In the genomic region with DNA sequence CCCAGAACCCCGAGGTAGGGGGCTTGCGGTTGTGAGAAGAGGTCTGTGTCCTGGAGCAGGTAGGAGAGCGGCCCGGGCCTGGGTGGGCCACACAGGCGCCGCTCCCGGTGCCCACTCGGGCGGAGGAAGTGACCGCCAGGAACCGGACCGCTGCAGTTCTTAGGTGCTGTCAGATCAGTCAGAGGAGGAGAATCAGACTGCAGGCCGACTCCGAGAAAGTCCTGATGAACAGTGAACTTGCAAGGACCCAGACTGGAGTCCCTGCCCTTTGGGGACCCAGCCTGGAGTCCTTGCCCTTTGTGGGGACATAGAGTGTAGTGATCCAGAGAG, we compare ENCODE assay signal across 8 mouse cellular contexts. TPM values are rescaled to one million over a fixed set of nuclear protein-coding genes. Genes with fewer than 3 reads are reported as not detected.
DNase-seq lines count a peak whose midpoint lies in the region; ATAC-seq and TF ChIP-seq lines count a peak whose summit lies in the region.

No protein-coding gene starts in this region.

- 25% methylated on average over 14 of the region's 14 CpGs for WGBS in spleen, adult 2 months
- WGBS in intestine, embryonic 14.5 days: 5% methylated on average over 14 of the region's 14 CpGs
- 7% methylated on average over 14 of the region's 14 CpGs for WGBS in midbrain, embryonic 11.5 days

- H3K4me2 ChIP-seq in intestine, embryonic 14.5 days (ENCODE audit: low read length): peak overlapping the region; percentile 68
- H3K4me2 ChIP-seq in midbrain, embryonic 11.5 days: peak overlapping the region; percentile 66

- H3K9ac ChIP-seq in intestine, embryonic 14.5 days (ENCODE audit: low read length): peak overlapping the region; percentile 66
- peak overlapping the region; percentile 80 for H3K9ac ChIP-seq in midbrain, embryonic 11.5 days (ENCODE audit: low read length)

- no peak overlapping the region for H3K27ac ChIP-seq in spleen, adult 2 months (ENCODE audit: insufficient read depth, low read length)
- peak overlapping the region; percentile 23; the same call in 1 of the 2 replicates for H3K27ac ChIP-seq in intestine, embryonic 14.5 days (ENCODE audit: low read depth)
- H3K27ac ChIP-seq in midbrain, embryonic 11.5 days (ENCODE audit: low read depth, low read length): no peak overlapping the region; the same call in 1 of the 2 replicates

- peaks cover 6% of the 10 kb centered on the region for H3K27me3 ChIP-seq in spleen, adult 2 months (ENCODE audit: control insufficient read depth, insufficient read depth, low read length)
- H3K27me3 ChIP-seq in intestine, embryonic 14.5 days (replicated peaks; ENCODE audit: control insufficient read depth, insufficient read depth, low read length): no peaks in the 10 kb centered on the region
- no peaks in the 10 kb centered on the region for H3K27me3 ChIP-seq in midbrain, embryonic 11.5 days (ENCODE audit: control insufficient read depth, insufficient read depth, low read length)

- TF ChIP-seq POLR2A in spleen, adult 2 months (IDR thresholded peaks at IDR 0.05; ENCODE audit: low read depth, low read length): no peak

- no peaks in the 10 kb centered on the region for H3K4me1 ChIP-seq in spleen, adult 2 months (ENCODE audit: control insufficient read depth, insufficient read depth, insufficient read length)
- peaks cover 7% of the 10 kb centered on the region; the same call in 1 of the 2 replicates for H3K4me1 ChIP-seq in intestine, embryonic 14.5 days (replicated peaks; ENCODE audit: control insufficient read depth, insufficient read depth, low read length)
- H3K4me1 ChIP-seq in midbrain, embryonic 11.5 days (ENCODE audit: control insufficient read depth, insufficient read depth, low read length): peaks cover 10% of the 10 kb centered on the region

- H3K36me3 ChIP-seq in spleen, adult 2 months (ENCODE audit: control insufficient read depth, insufficient read depth, low read length): no peaks in the 10 kb centered on the region
- H3K36me3 ChIP-seq in intestine, embryonic 14.5 days (ENCODE audit: control insufficient read depth, insufficient read depth, low read length): no peaks in the 10 kb centered on the region
- no peaks in the 10 kb centered on the region for H3K36me3 ChIP-seq in midbrain, embryonic 11.5 days (ENCODE audit: control insufficient read depth, insufficient read depth, low read length)

- ATAC-seq in intestine, embryonic 14.5 days (replicated peaks; ENCODE audit: low FRiP score, low TSS enrichment, low read depth): no peak; the same call in 1 of the 2 replicates
- peak; percentile 1 for ATAC-seq in midbrain, embryonic 11.5 days (ENCODE audit: low FRiP score)

- DNase-seq in embryo, embryonic 10.5 days (ENCODE audit: low spot score): peak; percentile 52
- no peak for DNase-seq in embryo, embryonic 9.5 days (ENCODE audit: extremely low spot score)
- DNase-seq in spleen, adult 2 months (ENCODE audit: low read depth in 1 of 2, low spot score in 2 of 2): peak in 1 of 2 experiments; percentile 5
- no peak for DNase-seq in spleen, adult 18-20 months
- DNase-seq in intestine, embryonic 14.5 days (ENCODE audit: low spot score): peak; percentile 63
- DNase-seq in midbrain, embryonic 11.5 days (ENCODE audit: low spot score, missing footprints): no peak
- DNase-seq in right cerebral cortex, adult 18-20 months: no peak
- DNase-seq in ovary, postnatal 14 days (ENCODE audit: low spot score): no peak

- H3K9me3 ChIP-seq in intestine, embryonic 14.5 days (ENCODE audit: control insufficient read depth, low read length): no peaks in the 10 kb centered on the region
- H3K9me3 ChIP-seq in midbrain, embryonic 11.5 days (ENCODE audit: control insufficient read depth, low read length): no peaks in the 10 kb centered on the region

- H3K4me3 ChIP-seq in spleen, adult 2 months (ENCODE audit: extremely low read depth, insufficient read depth, insufficient read length): peak overlapping the region; percentile 50; the same call in 1 of the 2 replicates
- H3K4me3 ChIP-seq in intestine, embryonic 14.5 days (ENCODE audit: low read depth, low read length): peak overlapping the region; percentile 64
- peak overlapping the region; percentile 59 for H3K4me3 ChIP-seq in midbrain, embryonic 11.5 days (ENCODE audit: low read depth, low read length)

- no peak for TF ChIP-seq CTCF in spleen, adult 2 months (IDR thresholded peaks at IDR 0.05; ENCODE audit: extremely low read depth, insufficient read depth, insufficient read length, insufficient replicate concordance)

RNA-seq across cellular contexts. Expression of gene Cep112, which starts 0.6 kb away (rescaled TPM):
- 0.21 and 0.29 TPM in 2 replicates for polyA plus RNA-seq in spleen, adult 2 months (2012; rRNA removed)
- 15.0 and 16.1 TPM in 2 replicates for polyA plus RNA-seq in intestine, embryonic 14.5 days (2014; fragmentation: Nextera tagmentation; extraction: Ambion mirVana)
- 21.3 and 28.5 TPM in 2 replicates for polyA plus RNA-seq in midbrain, embryonic 11.5 days (2014; fragmentation: Nextera tagmentation; extraction: Ambion mirVana)

Comparison
In these comparisons a context has a peak if more than half of its experiments do, and no peak if none do; other contexts are left out.
1. DNase-seq: peak in embryo, embryonic 10.5 days (single experiment) and intestine, embryonic 14.5 days (single experiment); none in embryo, embryonic 9.5 days (single experiment), spleen, adult 18-20 months (0 of 2), midbrain, embryonic 11.5 days (single experiment), right cerebral cortex, adult 18-20 months (single experiment) and ovary, postnatal 14 days (single experiment).
2. RNA of gene Cep112, which starts 0.6 kb away (polyA plus RNA-seq): 21.3 to 28.5 TPM in midbrain, embryonic 11.5 days and 15.0 to 16.1 TPM in intestine, embryonic 14.5 days; 0.21 to 0.29 TPM in spleen, adult 2 months; every median in the first group is over 10 times any median in the second.
3. Peak in every context shown above with its lines, with median percentiles within 50 percentile points of each other: H3K4me3 ChIP-seq.